Mouse (Mus musculus): Measurements from ENCODE around the gene Rab5b. TPM values are rescaled to one million over a fixed set of nuclear protein-coding genes. Genes with fewer than 3 reads are reported as not detected.

The Rab5b gene
- 84.4 and 86.0 TPM in 2 replicates for polyA plus RNA-seq (2015; fragmentation: Nextera tagmentation; extraction: Ambion mirVana)

GRCm38 (mm10) chr10:128695992-128696807 lies at the start of gene Rab5b:
TSS of gene Rab5b (minus strand) at chr10:128696264.
- Histone ChIP-seq H3K4me1 (ENCODE audit: insufficient read depth, low read length) (peaks cover 14% of the 10 kb centered on the region), H3K27ac (ENCODE audit: low read length) (peak within 1 kb of the TSS; percentile 99), H3K36me3 (ENCODE audit: insufficient read depth, low read length) (peaks cover 30% of the 10 kb centered on the region), H3K4me2 (replicated peaks; ENCODE audit: low read depth, low read length) (peak within 1 kb of the TSS; percentile 70), H3K9me3 (ENCODE audit: low read length) (no peaks in the 10 kb centered on the region), H3K4me3 (ENCODE audit: low read length) (peak within 1 kb of the TSS; percentile 80), H3K9ac (replicated peaks; ENCODE audit: low read length) (peak within 1 kb of the TSS; percentile 88), H3K27me3 (ENCODE audit: insufficient read depth, low read length) (no peaks in the 10 kb centered on the region)
- ATAC-seq (ENCODE audit: low FRiP score, low TSS enrichment), result peak; percentile 99
- under 1% methylated on average over 38 of the region's 40 CpGs for WGBS

GRCm38 (mm10) chr10:128744680-128745601 lies 48.9 kb upstream of the Rab5b start, which contains the start of gene Dgka:
TSS of gene Dgka (minus strand) at chr10:128744855.
- 23% methylated on average over 18 of the region's 18 CpGs for WGBS
- Histone ChIP-seq H3K4me1 (ENCODE audit: insufficient read depth, low read length) (peaks cover 35% of the 10 kb centered on the region), H3K9me3 (ENCODE audit: low read length) (no peaks in the 10 kb centered on the region), H3K9ac (replicated peaks; ENCODE audit: low read length) (peak within 1 kb of the TSS; percentile 79), H3K36me3 (ENCODE audit: insufficient read depth, low read length) (no peaks in the 10 kb centered on the region), H3K27ac (ENCODE audit: low read length) (peak within 1 kb of the TSS; percentile 28), H3K4me3 (ENCODE audit: low read length) (peak within 1 kb of the TSS; percentile 64), H3K4me2 (replicated peaks; ENCODE audit: low read depth, low read length) (peak within 1 kb of the TSS; percentile 93), H3K27me3 (ENCODE audit: insufficient read depth, low read length) (peaks cover 7% of the 10 kb centered on the region; the same call in 1 of the 2 replicates)
- ATAC-seq (ENCODE audit: low FRiP score, low TSS enrichment), result no peak

GRCm38 (mm10) chr10:128744211-128744610 lies 48.1 kb upstream of the Rab5b start:
- Histone ChIP-seq H3K4me1 (ENCODE audit: insufficient read depth, low read length) (peaks cover 28% of the 10 kb centered on the region), H3K27ac (ENCODE audit: low read length) (peak overlapping the region; percentile 28; the same call in 1 of the 2 replicates), H3K36me3 (ENCODE audit: insufficient read depth, low read length) (no peaks in the 10 kb centered on the region), H3K9me3 (ENCODE audit: low read length) (no peaks in the 10 kb centered on the region), H3K4me2 (replicated peaks; ENCODE audit: low read depth, low read length) (peak overlapping the region; percentile 93), H3K9ac (replicated peaks; ENCODE audit: low read length) (peak overlapping the region; percentile 79), H3K27me3 (ENCODE audit: insufficient read depth, low read length) (peaks cover 7% of the 10 kb centered on the region; the same call in 1 of the 2 replicates), H3K4me3 (ENCODE audit: low read length) (peak overlapping the region; percentile 64)
- ATAC-seq (ENCODE audit: low FRiP score, low TSS enrichment), result no peak
- WGBS, result 28% methylated on average over 8 of the region's 8 CpGs

GRCm38 (mm10) chr10:128743791-128744191 lies 47.7 kb upstream of the Rab5b start:
- Histone ChIP-seq H3K9me3 (ENCODE audit: low read length) (no peaks in the 10 kb centered on the region), H3K9ac (replicated peaks; ENCODE audit: low read length) (peak overlapping the region; percentile 79), H3K4me3 (ENCODE audit: low read length) (peak overlapping the region; percentile 64), H3K4me1 (ENCODE audit: insufficient read depth, low read length) (peaks cover 25% of the 10 kb centered on the region), H3K27me3 (ENCODE audit: insufficient read depth, low read length) (peaks cover 7% of the 10 kb centered on the region; the same call in 1 of the 2 replicates), H3K27ac (ENCODE audit: low read length) (peak overlapping the region; percentile 28; the same call in 1 of the 2 replicates), H3K36me3 (ENCODE audit: insufficient read depth, low read length) (no peaks in the 10 kb centered on the region), H3K4me2 (replicated peaks; ENCODE audit: low read depth, low read length) (peak overlapping the region; percentile 93)
- peak; percentile 52 for ATAC-seq (ENCODE audit: low FRiP score, low TSS enrichment)
- under 1% methylated on average over 36 of the region's 37 CpGs for WGBS

- H3K27me3 ChIP-seq (ENCODE audit: insufficient read depth, low read length), result peaks cover 7% of the 10 kb centered on the region; the same call in 1 of the 2 replicates
- peak overlapping the region; percentile 79 for H3K9ac ChIP-seq (replicated peaks; ENCODE audit: low read length)
- H3K4me1 ChIP-seq (ENCODE audit: insufficient read depth, low read length), result peaks cover 25% of the 10 kb centered on the region
- peak overlapping the region; percentile 93 for H3K4me2 ChIP-seq (replicated peaks; ENCODE audit: low read depth, low read length)
- WGBS, result 5% methylated on average over 7 of the region's 7 CpGs
- H3K9me3 ChIP-seq (ENCODE audit: low read length), result no peaks in the 10 kb centered on the region
- no peak for ATAC-seq (ENCODE audit: low FRiP score, low TSS enrichment)
- no peaks in the 10 kb centered on the region for H3K36me3 ChIP-seq (ENCODE audit: insufficient read depth, low read length)
- H3K27ac ChIP-seq (ENCODE audit: low read length), result no peak overlapping the region
- peak overlapping the region; percentile 64 for H3K4me3 ChIP-seq (ENCODE audit: low read length)
Observed at GRCm38 (mm10) chr10:128743235-128743634, 47.2 kb upstream of the Rab5b start.

GRCm38 (mm10) chr10:128742616-128743015 lies 46.6 kb upstream of the Rab5b start:
- Histone ChIP-seq H3K9me3 (ENCODE audit: low read length) (no peaks in the 10 kb centered on the region), H3K9ac (replicated peaks; ENCODE audit: low read length) (no peak overlapping the region), H3K4me3 (ENCODE audit: low read length) (peak overlapping the region; percentile 64), H3K27me3 (ENCODE audit: insufficient read depth, low read length) (peaks cover 7% of the 10 kb centered on the region; the same call in 1 of the 2 replicates), H3K27ac (ENCODE audit: low read length) (no peak overlapping the region), H3K4me1 (ENCODE audit: insufficient read depth, low read length) (peaks cover 25% of the 10 kb centered on the region), H3K36me3 (ENCODE audit: insufficient read depth, low read length) (no peaks in the 10 kb centered on the region), H3K4me2 (replicated peaks; ENCODE audit: low read depth, low read length) (peak overlapping the region; percentile 93)
- WGBS, result 39% methylated on average over 4 of the region's 4 CpGs
- ATAC-seq (ENCODE audit: low FRiP score, low TSS enrichment), result no peak

- peaks cover 7% of the 10 kb centered on the region; the same call in 1 of the 2 replicates for H3K27me3 ChIP-seq (ENCODE audit: insufficient read depth, low read length)
- WGBS, result 79% methylated on average over 2 of the region's 2 CpGs
- no peak for ATAC-seq (ENCODE audit: low FRiP score, low TSS enrichment)
- H3K9me3 ChIP-seq (ENCODE audit: low read length), result no peaks in the 10 kb centered on the region
- H3K27ac ChIP-seq (ENCODE audit: low read length), result no peak overlapping the region
- H3K4me2 ChIP-seq (replicated peaks; ENCODE audit: low read depth, low read length), result no peak overlapping the region
- H3K4me1 ChIP-seq (ENCODE audit: insufficient read depth, low read length), result peaks cover 20% of the 10 kb centered on the region
- H3K4me3 ChIP-seq (ENCODE audit: low read length), result no peak overlapping the region
- no peaks in the 10 kb centered on the region for H3K36me3 ChIP-seq (ENCODE audit: insufficient read depth, low read length)
- H3K9ac ChIP-seq (replicated peaks; ENCODE audit: low read length), result no peak overlapping the region
Observed at GRCm38 (mm10) chr10:128740296-128740695, 44.2 kb upstream of the Rab5b start.

- 3% methylated on average over 15 of the region's 15 CpGs for WGBS
- peak; percentile 78 for ATAC-seq (ENCODE audit: low FRiP score, low TSS enrichment)
- Histone ChIP-seq H3K9me3 (ENCODE audit: low read length) (no peaks in the 10 kb centered on the region; the same call in 1 of the 2 replicates), H3K4me1 (ENCODE audit: insufficient read depth, low read length) (no peaks in the 10 kb centered on the region; the same call in 1 of the 2 replicates), H3K27me3 (ENCODE audit: insufficient read depth, low read length) (0 out of 2 replicates have a peak, but pooled peaks cover 5% of the 10 kb centered on the region), H3K27ac (ENCODE audit: low read length) (no peak overlapping the region), H3K36me3 (ENCODE audit: insufficient read depth, low read length) (peaks cover 8% of the 10 kb centered on the region; the same call in 1 of the 2 replicates), H3K4me2 (replicated peaks; ENCODE audit: low read depth, low read length) (peak overlapping the region; percentile 52), H3K4me3 (ENCODE audit: low read length) (peak overlapping the region; percentile 24), H3K9ac (replicated peaks; ENCODE audit: low read length) (peak overlapping the region; percentile 32)
Observed at GRCm38 (mm10) chr10:128737435-128737834, 41.4 kb upstream of the Rab5b start.

- peaks cover 8% of the 10 kb centered on the region; the same call in 1 of the 2 replicates for H3K36me3 ChIP-seq (ENCODE audit: insufficient read depth, low read length)
- H3K9ac ChIP-seq (replicated peaks; ENCODE audit: low read length), result no peak overlapping the region
- H3K4me1 ChIP-seq (ENCODE audit: insufficient read depth, low read length), result no peaks in the 10 kb centered on the region
- no peak overlapping the region for H3K4me3 ChIP-seq (ENCODE audit: low read length)
- no peak for ATAC-seq (ENCODE audit: low FRiP score, low TSS enrichment)
- no peak overlapping the region for H3K4me2 ChIP-seq (replicated peaks; ENCODE audit: low read depth, low read length)
- H3K27ac ChIP-seq (ENCODE audit: low read length), result no peak overlapping the region
- H3K9me3 ChIP-seq (ENCODE audit: low read length), result no peaks in the 10 kb centered on the region; the same call in 1 of the 2 replicates
- no peaks in the 10 kb centered on the region for H3K27me3 ChIP-seq (ENCODE audit: insufficient read depth, low read length)
Observed at GRCm38 (mm10) chr10:128731992-128732391, 35.9 kb upstream of the Rab5b start.

Measured in kidney, embryonic 16.5 days (tissue).